11 mouse cellular contexts compared by ENCODE assay signal in genomic region chr6:86598742-86599193, GRCm38 (mm10). TPM values are rescaled to one million over a fixed set of nuclear protein-coding genes. Genes with fewer than 3 reads are reported as not detected.
A peak's percentile ranks its signal among the peaks of the same experiment; 100 is the strongest.
DNase-seq lines count a peak whose midpoint lies in the region; ATAC-seq and TF ChIP-seq lines count a peak whose summit lies in the region.
"Had no signal": no experiment of that assay in that cellular context is flagged by ENCODE, and none has a peak within 500 bp of the region (broad histone marks: within the 10 kb centered on the region; RNA-seq: fewer than 3 reads in every experiment).

No protein-coding gene starts in this region.

- H3K9me3 ChIP-seq in liver, embryonic 11.5 days (ENCODE audit: control insufficient read depth, low read length), result no peaks in the 10 kb centered on the region
- H3K9me3 ChIP-seq in intestine, embryonic 15.5 days, result no peaks in the 10 kb centered on the region
- H3K9me3 ChIP-seq: embryonic facial prominence, embryonic 15.5 days; neural tube, embryonic 15.5 days had no signal

- no peak overlapping the region for H3K4me3 ChIP-seq in liver, embryonic 11.5 days (ENCODE audit: low read depth, low read length)
- H3K4me3 ChIP-seq in intestine, embryonic 15.5 days (replicated peaks), result no peak overlapping the region
- H3K4me3 ChIP-seq in small intestine, adult 2 months (ENCODE audit: low read depth, low read length), result no peak overlapping the region
- H3K4me3 ChIP-seq: embryonic facial prominence, embryonic 15.5 days; layer of hippocampus, adult 2 months; neural tube, embryonic 15.5 days had no signal

- no peak overlapping the region for H3K9ac ChIP-seq in liver, embryonic 11.5 days (ENCODE audit: low read depth, low read length)
- no peak overlapping the region for H3K9ac ChIP-seq in intestine, embryonic 15.5 days
- H3K9ac ChIP-seq: embryonic facial prominence, embryonic 15.5 days; neural tube, embryonic 15.5 days had no signal

- H3K27me3 ChIP-seq in liver, embryonic 11.5 days (replicated peaks; ENCODE audit: control insufficient read depth, insufficient read depth, low read length), result peaks cover 4% of the 10 kb centered on the region; the same call in 1 of the 2 replicates
- H3K27me3 ChIP-seq in intestine, embryonic 15.5 days (replicated peaks), result no peaks in the 10 kb centered on the region
- H3K27me3 ChIP-seq in small intestine, adult 2 months (ENCODE audit: control insufficient read depth, insufficient read depth, low read length), result no peaks in the 10 kb centered on the region
- H3K27me3 ChIP-seq: CH12.LX; embryonic facial prominence, embryonic 15.5 days had no signal

- ATAC-seq in liver, embryonic 11.5 days (replicated peaks; ENCODE audit: low FRiP score), result peak; percentile 26; the same call in 1 of the 2 replicates
- peak; percentile 21; the same call in 1 of the 2 replicates for ATAC-seq in intestine, embryonic 15.5 days

- TF ChIP-seq CTCF in small intestine, adult 2 months (IDR thresholded peaks at IDR 0.05; ENCODE audit: extremely low read depth, insufficient read length, insufficient replicate concordance, low read depth, low read length), result no peak

- DNase-seq in liver, embryonic 11.5 days (ENCODE audit: low spot score), result no peak
- DNase-seq in liver, result no peak
- peak; percentile 10 for DNase-seq in c-Kit-positive CD71-positive TER-119-positive erythroid progenitor cells, embryonic 14.5 days (ENCODE audit: low spot score)
- no peak for DNase-seq in lung, postnatal 10 days
- DNase-seq in right cerebral cortex, adult 2 months (ENCODE audit: low spot score in 2 of 2), result no peak

- H3K36me3 ChIP-seq in liver, embryonic 11.5 days (ENCODE audit: control insufficient read depth, insufficient read depth, low read length), result no peaks in the 10 kb centered on the region
- H3K36me3 ChIP-seq in intestine, embryonic 15.5 days, result no peaks in the 10 kb centered on the region
- no peaks in the 10 kb centered on the region for H3K36me3 ChIP-seq in small intestine, adult 2 months (ENCODE audit: control insufficient read depth, insufficient read depth, low read length)
- H3K36me3 ChIP-seq: embryonic facial prominence, embryonic 15.5 days; neural tube, embryonic 15.5 days had no signal

- H3K27ac ChIP-seq in liver, embryonic 11.5 days (ENCODE audit: low read depth, low read length), result peak overlapping the region; percentile 25; the same call in 1 of the 2 replicates
- no peak overlapping the region for H3K27ac ChIP-seq in intestine, embryonic 15.5 days
- H3K27ac ChIP-seq in small intestine, adult 2 months (ENCODE audit: insufficient read depth, low read depth, low read length), result peak overlapping the region; percentile 97
- H3K27ac ChIP-seq: layer of hippocampus, adult 2 months; neural tube, embryonic 15.5 days had no signal

- H3K4me2 ChIP-seq in liver, embryonic 11.5 days, result no peak overlapping the region
- no peak overlapping the region for H3K4me2 ChIP-seq in intestine, embryonic 15.5 days (replicated peaks)
- H3K4me2 ChIP-seq: embryonic facial prominence, embryonic 15.5 days; neural tube, embryonic 15.5 days had no signal

- WGBS in liver, embryonic 11.5 days, result 64% methylated on average over 5 of the region's 5 CpGs
- 78% methylated on average over 5 of the region's 5 CpGs for WGBS in intestine, embryonic 15.5 days
- 63% methylated on average over 5 of the region's 5 CpGs for WGBS in small intestine, adult 2 months

- TF ChIP-seq POLR2A in small intestine, adult 2 months (IDR thresholded peaks at IDR 0.05; ENCODE audit: low read depth, low read length), result peak; percentile 47; the same call in 1 of the 2 replicates

- peaks cover 12% of the 10 kb centered on the region for H3K4me1 ChIP-seq in liver, embryonic 11.5 days (replicated peaks; ENCODE audit: control insufficient read depth, insufficient read depth, low read length)
- H3K4me1 ChIP-seq in intestine, embryonic 15.5 days (replicated peaks), result peaks cover 21% of the 10 kb centered on the region
- H3K4me1 ChIP-seq in small intestine, adult 2 months (ENCODE audit: control insufficient read depth, insufficient read depth, insufficient read length, low read length), result peaks cover 41% of the 10 kb centered on the region

RNA-seq across cellular contexts. Expression of gene Asprv1, which starts 29.2 kb away (rescaled TPM):
- 0.19 and 0.36 TPM in 2 replicates for polyA plus RNA-seq in liver, embryonic 11.5 days (2014; fragmentation: Nextera tagmentation; extraction: Ambion mirVana)
- 0.66 and 1.2 TPM in 2 replicates for polyA plus RNA-seq in intestine, embryonic 15.5 days (2015; fragmentation: Nextera tagmentation; extraction: Ambion mirVana)
- polyA plus RNA-seq in small intestine, adult 2 months (2012; rRNA removed), result 0.20 and 0.23 TPM in 2 replicates
